Mouse (Mus musculus) hematopoietic stem cell, adult 5-6 weeks (primary cell): ENCODE measurements at regions not wholly inside any gene's neighbourhood (a gene's known extent, or its start where the extent isn't known, plus 50 kb on each side); places are given as distances from the start of the nearest gene placed in this dataset.

Experiments
- ATAC-seq, 2 experiments: fragments of 125-278 bp in 1 of 2; replicated peaks in 1 of 2; 2 replicates each; pipeline ENCODE4 v1.8.0; 2016 to 2017; ENCODE audit warnings: inconsistent platforms in 2 of 2, mild to moderate bottlenecking in 2 of 2, moderate number of reproducible peaks in 2 of 2, low read depth in 1 of 2, moderate TSS enrichment in 1 of 2; ENCODE audit not compliant: low FRiP score in 2 of 2, poor library complexity in 2 of 2, severe bottlenecking in 2 of 2, insufficient read depth in 1 of 2, low TSS enrichment in 1 of 2

DNA sequence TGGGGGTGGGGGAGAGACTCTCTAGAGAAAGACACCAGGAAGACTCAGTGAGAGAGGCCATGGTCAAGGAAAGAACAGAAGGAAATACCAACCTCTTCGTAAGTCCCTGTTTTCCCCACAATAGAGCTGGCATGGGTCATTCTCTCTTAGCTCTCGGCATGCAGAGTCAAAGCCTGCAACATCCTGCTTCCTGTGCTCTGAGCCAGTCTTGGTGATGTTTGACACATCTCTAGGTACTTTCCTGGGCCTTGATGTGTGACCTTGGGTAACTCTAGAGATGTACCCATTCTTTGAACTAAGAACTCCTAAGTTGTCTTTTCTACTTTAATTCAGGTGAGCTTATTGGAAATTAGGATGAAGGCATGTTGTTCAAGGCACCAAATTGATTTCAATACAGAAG is 55.8 kb upstream of the Fam3c start:
- ATAC-seq, result no peak

DNA sequence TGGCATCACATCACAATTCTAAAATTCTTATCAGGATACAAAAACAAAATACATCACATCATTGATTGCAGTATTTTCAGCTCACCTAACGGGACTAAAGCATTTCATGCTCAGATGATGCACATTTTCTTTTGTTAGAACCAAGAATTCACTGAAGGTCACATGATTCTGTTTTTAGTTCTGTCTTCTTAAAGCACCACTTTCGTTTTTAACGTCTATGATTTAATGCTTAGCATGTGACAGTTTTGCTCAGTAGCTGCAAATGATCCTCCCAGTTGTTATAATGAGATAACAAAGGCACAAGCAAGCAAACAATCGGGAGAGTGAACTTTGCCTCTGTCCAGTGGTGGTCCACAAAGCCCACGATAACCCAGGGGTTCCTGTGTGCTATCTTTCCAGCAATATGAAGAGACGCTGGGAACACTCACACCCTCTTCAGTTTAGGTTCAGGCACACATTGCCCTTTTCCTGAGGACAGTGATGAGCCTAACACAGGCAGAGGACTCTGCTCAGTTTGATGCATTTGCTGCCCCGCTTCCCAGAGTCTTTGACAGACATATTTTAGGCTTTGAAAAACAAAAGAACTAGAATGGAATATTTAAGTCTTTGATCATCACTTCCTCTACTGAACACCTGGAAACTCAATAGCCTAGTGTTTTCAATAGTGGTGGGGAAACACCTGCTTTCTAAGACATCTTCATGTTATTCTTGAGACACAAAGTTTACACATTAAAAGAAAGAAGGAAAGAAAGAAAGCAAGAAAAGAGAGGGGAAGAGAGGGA is 53.0 kb upstream of the Fam3c start:
- 0 out of 4 replicates have a peak, but pooled peaks have one; percentile 7 to 21 for ATAC-seq
